Mouse (Mus musculus) hindbrain, embryonic 14.5 days (tissue): Measurements from ENCODE around the gene Ect2l. TPM values are rescaled to one million over a fixed set of nuclear protein-coding genes. Genes with fewer than 3 reads are reported as not detected.

Experiments
- polyA plus RNA-seq: library from polyadenylated mRNA; unstranded; fragments of >200 nt; fragmentation: Nextera tagmentation; extraction: Ambion mirVana; gene quantifications from 2 replicates; pipeline ENCODE4 v1.2.1, GENCODE M21; 2014

Gene Ect2l
- polyA plus RNA-seq, 1 experiment from 2014 or later: 0.51 TPM

Other genes starting within 250 kb of the Ect2l start
- 50.7 and 70.4 TPM in 2 replicates for gene Abracl, start 187.6 kb downstream of the Ect2l start, polyA plus RNA-seq
- 22.5 and 25.2 TPM in 2 replicates for gene Reps1, start 155.0 kb downstream of the Ect2l start, polyA plus RNA-seq
- gene Ccdc28a, start 24.1 kb upstream of the Ect2l start, polyA plus RNA-seq: 4.8 and 7.0 TPM in 2 replicates
- gene Nhsl1, start 108.1 kb upstream of the Ect2l start, polyA plus RNA-seq: 17.7 and 17.8 TPM in 2 replicates